Mouse (Mus musculus) limb, embryonic 13.5 days (tissue): ENCODE measurements at regions not wholly inside any gene's neighbourhood (a gene's known extent, or its start where the extent isn't known, plus 50 kb on each side); places are given as distances from the start of the nearest gene placed in this dataset.

ENCODE experiments used
- ATAC-seq: fragments of 200-750 bp; cut with Nextera tagmentation; 2 replicates; pipeline ENCODE4 v1.8.0; 2017; ENCODE audit warnings: low read depth, moderate number of reproducible peaks, moderate TSS enrichment; ENCODE audit not compliant: low FRiP score
- H3K27ac ChIP-seq: fragments of 300-500 bp; sonication (generic); 2 replicates; pipeline ENCODE4 v1.5.1; 2015; ENCODE audit warnings: inconsistent platforms, mild to moderate bottlenecking, moderate library complexity
- H3K27me3 ChIP-seq: fragments of 300-500 bp; sonication (generic); 2 replicates; pipeline ENCODE4 v1.6.1; 2015; ENCODE audit warnings: mild to moderate bottlenecking, inconsistent platforms
- H3K36me3 ChIP-seq: fragments of 300-500 bp; sonication (generic); 2 replicates; pipeline ENCODE4 v1.6.1; 2015; ENCODE audit warnings: inconsistent platforms, mild to moderate bottlenecking, moderate library complexity
- H3K4me1 ChIP-seq: fragments of 300-500 bp; sonication (generic); 2 replicates; pipeline ENCODE4 v1.6.1; 2015; ENCODE audit warnings: inconsistent platforms
- H3K4me2 ChIP-seq: fragments of 300-500 bp; sonication (generic); replicated peaks from 2 replicates; pipeline ENCODE4 v1.6.1; 2015; ENCODE audit warnings: inconsistent platforms, mild to moderate bottlenecking, moderate library complexity
- H3K4me3 ChIP-seq: fragments of 300-500 bp; sonication (generic); 2 replicates; pipeline ENCODE4 v1.5.1; 2015; ENCODE audit warnings: moderate library complexity, mild to moderate bottlenecking, inconsistent platforms
- H3K9ac ChIP-seq: fragments of 300-500 bp; sonication (generic); 2 replicates; pipeline ENCODE4 v1.6.1; 2015; ENCODE audit warnings: mild to moderate bottlenecking, inconsistent platforms
- H3K9me3 ChIP-seq: fragments of 300-500 bp; sonication (generic); 2 replicates; pipeline ENCODE4 v1.6.1; 2016; ENCODE audit warnings: inconsistent platforms
- WGBS: fragments of 180-500 bp; shearing (Covaris S2); methylation state at CpG from one replicate; pipeline ENCODE4 v1.1.7; 2015; 5-methylcytosine and 5-hydroxymethylcytosine counted together

GRCm38 (mm10) chr10:119050017-119050685 is 180.1 kb upstream of the Dyrk2 start:
- Histone ChIP-seq H3K4me1 (peaks cover 30% of the 10 kb centered on the region), H3K4me3 (no peak overlapping the region), H3K27me3 (no peaks in the 10 kb centered on the region), H3K9ac (no peak overlapping the region), H3K36me3 (no peaks in the 10 kb centered on the region), H3K4me2 (no peak overlapping the region), H3K9me3 (no peaks in the 10 kb centered on the region), H3K27ac (no peak overlapping the region)
- 75% methylated on average over 18 of the region's 18 CpGs for WGBS
- ATAC-seq, result no peak

- H3K36me3 ChIP-seq, result no peaks in the 10 kb centered on the region
- no peak for ATAC-seq
Measured at GRCm38 (mm10) chr10:119048643-119049420, 178.8 kb upstream of the Dyrk2 start.

GRCm38 (mm10) chr10:119045059-119045458 is 175.1 kb upstream of the Dyrk2 start:
- Histone ChIP-seq H3K4me3 (no peak overlapping the region), H3K27me3 (no peaks in the 10 kb centered on the region), H3K9ac (no peak overlapping the region), H3K9me3 (no peaks in the 10 kb centered on the region), H3K36me3 (no peaks in the 10 kb centered on the region), H3K4me2 (no peak overlapping the region), H3K27ac (no peak overlapping the region), H3K4me1 (peaks cover 10% of the 10 kb centered on the region)
- 68% methylated on average over 13 of the region's 13 CpGs for WGBS
- no peak for ATAC-seq

More at GRCm38 (mm10) chr10:119048643-119049420, 178.8 kb upstream of the Dyrk2 start:
- Histone ChIP-seq H3K9ac (no peak overlapping the region), H3K9me3 (no peaks in the 10 kb centered on the region), H3K27me3 (no peaks in the 10 kb centered on the region), H3K4me1 (peaks cover 22% of the 10 kb centered on the region), H3K4me3 (no peak overlapping the region), H3K4me2 (no peak overlapping the region), H3K27ac (no peak overlapping the region)
- WGBS, result 69% methylated on average over 6 of the region's 6 CpGs

GRCm38 (mm10) chr10:119043069-119043468 is 173.1 kb upstream of the Dyrk2 start:
- Histone ChIP-seq H3K4me1 (peaks cover 18% of the 10 kb centered on the region), H3K27ac (no peak overlapping the region), H3K27me3 (no peaks in the 10 kb centered on the region; the same call in 1 of the 2 replicates), H3K36me3 (no peaks in the 10 kb centered on the region), H3K4me2 (no peak overlapping the region), H3K9me3 (no peaks in the 10 kb centered on the region), H3K4me3 (no peak overlapping the region), H3K9ac (no peak overlapping the region)
- no peak for ATAC-seq
- WGBS, result 88% methylated on average over 7 of the region's 7 CpGs

- H3K4me3 ChIP-seq, result no peak overlapping the region
- ATAC-seq, result no peak
- no peak overlapping the region for H3K9ac ChIP-seq
- no peak overlapping the region for H3K27ac ChIP-seq
- H3K36me3 ChIP-seq, result no peaks in the 10 kb centered on the region
- H3K4me2 ChIP-seq, result no peak overlapping the region
- 70% methylated on average over 4 of the region's 4 CpGs for WGBS
- no peaks in the 10 kb centered on the region; the same call in 1 of the 2 replicates for H3K27me3 ChIP-seq
- no peaks in the 10 kb centered on the region for H3K9me3 ChIP-seq
- H3K4me1 ChIP-seq, result peaks cover 17% of the 10 kb centered on the region
Measured at GRCm38 (mm10) chr10:119040205-119040604, 170.2 kb upstream of the Dyrk2 start.

GRCm38 (mm10) chr10:119039732-119040131 is 169.7 kb upstream of the Dyrk2 start:
- H3K27me3 ChIP-seq, result no peaks in the 10 kb centered on the region; the same call in 1 of the 2 replicates
- H3K4me3 ChIP-seq, result no peak overlapping the region
- H3K27ac ChIP-seq, result no peak overlapping the region
- WGBS, result 53% methylated on average over 3 of the region's 3 CpGs
- peaks cover 13% of the 10 kb centered on the region; the same call in 1 of the 2 replicates for H3K4me1 ChIP-seq
- no peaks in the 10 kb centered on the region for H3K9me3 ChIP-seq
- H3K36me3 ChIP-seq, result no peaks in the 10 kb centered on the region
- no peak overlapping the region for H3K9ac ChIP-seq
- ATAC-seq, result no peak
- H3K4me2 ChIP-seq, result no peak overlapping the region

- no peak for ATAC-seq
- H3K27ac ChIP-seq, result no peak overlapping the region
- H3K4me3 ChIP-seq, result no peak overlapping the region
Measured at GRCm38 (mm10) chr10:119038991-119039390, 169.0 kb upstream of the Dyrk2 start.

GRCm38 (mm10) chr10:119037781-119038180 is 167.8 kb upstream of the Dyrk2 start:
- no peak overlapping the region for H3K27ac ChIP-seq
- 94% methylated on average over 8 of the region's 8 CpGs for WGBS
- no peak for ATAC-seq
- no peak overlapping the region for H3K4me3 ChIP-seq
- H3K4me1 ChIP-seq, result peaks cover 13% of the 10 kb centered on the region; the same call in 1 of the 2 replicates
- no peaks in the 10 kb centered on the region; the same call in 1 of the 2 replicates for H3K27me3 ChIP-seq
- no peak overlapping the region for H3K4me2 ChIP-seq
- H3K9ac ChIP-seq, result no peak overlapping the region
- H3K36me3 ChIP-seq, result no peaks in the 10 kb centered on the region
- H3K9me3 ChIP-seq, result no peaks in the 10 kb centered on the region

More at GRCm38 (mm10) chr10:119038991-119039390, 169.0 kb upstream of the Dyrk2 start:
- no peaks in the 10 kb centered on the region for H3K36me3 ChIP-seq
- no peaks in the 10 kb centered on the region for H3K9me3 ChIP-seq
- no peak overlapping the region for H3K4me2 ChIP-seq
- WGBS, result 78% methylated on average over 6 of the region's 6 CpGs
- peaks cover 13% of the 10 kb centered on the region; the same call in 1 of the 2 replicates for H3K4me1 ChIP-seq
- H3K9ac ChIP-seq, result no peak overlapping the region
- no peaks in the 10 kb centered on the region; the same call in 1 of the 2 replicates for H3K27me3 ChIP-seq

- WGBS, result 79% methylated on average over 5 of the region's 5 CpGs
- ATAC-seq, result no peak
- no peak overlapping the region for H3K4me3 ChIP-seq
Measured at GRCm38 (mm10) chr10:119035863-119036262, 165.9 kb upstream of the Dyrk2 start.

GRCm38 (mm10) chr10:119034396-119034795 is 164.4 kb upstream of the Dyrk2 start:
- Histone ChIP-seq H3K36me3 (no peaks in the 10 kb centered on the region), H3K4me1 (peaks cover 4% of the 10 kb centered on the region; the same call in 1 of the 2 replicates), H3K27me3 (no peaks in the 10 kb centered on the region; the same call in 1 of the 2 replicates), H3K4me3 (no peak overlapping the region), H3K9ac (no peak overlapping the region), H3K4me2 (no peak overlapping the region), H3K9me3 (no peaks in the 10 kb centered on the region), H3K27ac (no peak overlapping the region)
- 80% methylated on average over 4 of the region's 4 CpGs for WGBS
- no peak for ATAC-seq

More at GRCm38 (mm10) chr10:119035863-119036262, 165.9 kb upstream of the Dyrk2 start:
- H3K9ac ChIP-seq, result no peak overlapping the region
- H3K9me3 ChIP-seq, result no peaks in the 10 kb centered on the region
- peaks cover 13% of the 10 kb centered on the region; the same call in 1 of the 2 replicates for H3K4me1 ChIP-seq
- H3K27ac ChIP-seq, result no peak overlapping the region
- no peak overlapping the region for H3K4me2 ChIP-seq
- H3K27me3 ChIP-seq, result no peaks in the 10 kb centered on the region; the same call in 1 of the 2 replicates
- no peaks in the 10 kb centered on the region for H3K36me3 ChIP-seq

- no peak overlapping the region for H3K9ac ChIP-seq
- WGBS, result 68% methylated on average over 16 of the region's 16 CpGs
- H3K36me3 ChIP-seq, result no peaks in the 10 kb centered on the region
- no peak overlapping the region; the same call in 1 of the 2 replicates for H3K27ac ChIP-seq
- H3K9me3 ChIP-seq, result no peaks in the 10 kb centered on the region
- no peak for ATAC-seq
- H3K4me2 ChIP-seq, result no peak overlapping the region
- H3K4me3 ChIP-seq, result no peak overlapping the region
- 0 out of 2 replicates have a peak, but pooled peaks cover 3% of the 10 kb centered on the region for H3K4me1 ChIP-seq
- no peaks in the 10 kb centered on the region; the same call in 1 of the 2 replicates for H3K27me3 ChIP-seq
Measured at GRCm38 (mm10) chr10:119031282-119032275, 161.6 kb upstream of the Dyrk2 start.
